ENCODE assay signal across 19 mouse cellular contexts in genomic region chr7:140780548-140780947, GRCm38 (mm10). TPM values are rescaled to one million over a fixed set of nuclear protein-coding genes. Genes with fewer than 3 reads are reported as not detected.
"Had no signal": no experiment of that assay in that cellular context is flagged by ENCODE, and none has a peak within 500 bp of the region (broad histone marks: within the 10 kb centered on the region; RNA-seq: fewer than 3 reads in every experiment).

No protein-coding gene starts in this region.

- H3K4me3 ChIP-seq: midbrain, embryonic 10.5 days; myocyte; neural tube, embryonic 13.5 days; neural tube, embryonic 15.5 days; stomach, embryonic 15.5 days had no signal

- H3K4me1 ChIP-seq: midbrain, embryonic 10.5 days; neural tube, embryonic 13.5 days; neural tube, embryonic 15.5 days; stomach, embryonic 15.5 days had no signal

- H3K4me2 ChIP-seq: lung, embryonic 14.5 days; neural tube, embryonic 13.5 days; neural tube, embryonic 15.5 days; stomach, embryonic 15.5 days had no signal

- ATAC-seq: midbrain, embryonic 16.5 days had no signal

- H3K27me3 ChIP-seq: neural tube, embryonic 13.5 days; neural tube, embryonic 15.5 days; stomach, embryonic 15.5 days had no signal

- H3K9ac ChIP-seq: lung, embryonic 14.5 days; neural tube, embryonic 13.5 days; neural tube, embryonic 15.5 days; stomach, embryonic 15.5 days had no signal

- H3K27ac ChIP-seq: midbrain, embryonic 10.5 days; neural tube, embryonic 13.5 days; neural tube, embryonic 15.5 days; stomach, embryonic 15.5 days; stomach, postnatal 0 days had no signal

- DNase-seq: lung, adult 18-20 months; lung, embryonic 14.5 days; lung, postnatal 10 days; lung, postnatal 4 days; midbrain, embryonic 14.5 days; right cerebral cortex, postnatal 14 days; thymus, adult 2 months; thymus, postnatal 25 days; thymus, postnatal 4 days had no signal

- H3K9me3 ChIP-seq: midbrain, embryonic 10.5 days; neural tube, embryonic 13.5 days; neural tube, embryonic 15.5 days; stomach, embryonic 15.5 days had no signal

- H3K36me3 ChIP-seq: midbrain, embryonic 10.5 days; neural tube, embryonic 13.5 days; neural tube, embryonic 15.5 days; stomach, embryonic 15.5 days had no signal

RNA-seq across cellular contexts. Expression of gene Syce1, which starts 7.1 kb away (rescaled TPM):
- polyA plus RNA-seq: lung, embryonic 14.5 days; midbrain, embryonic 10.5 days; myocyte; neural tube, embryonic 11.5 days had no signal

RNA-seq across cellular contexts. Expression of gene Cyp2e1, which starts 17.0 kb away (rescaled TPM):
- polyA plus RNA-seq: lung, embryonic 14.5 days; midbrain, embryonic 10.5 days; midbrain, embryonic 14.5 days; midbrain, embryonic 16.5 days; myocyte; neural tube, embryonic 11.5 days; neural tube, embryonic 13.5 days; neural tube, embryonic 15.5 days had no signal

RNA-seq across cellular contexts. Expression of gene Zfp941, which starts 41.4 kb away (rescaled TPM):
- polyA plus RNA-seq: spleen, adult 2 months had no signal

RNA-seq across cellular contexts. Expression of gene Urah, which starts 54.3 kb away (rescaled TPM):
- polyA plus RNA-seq: midbrain, embryonic 14.5 days; midbrain, embryonic 16.5 days; neural tube, embryonic 13.5 days; testis, adult 2 months had no signal
